Mouse (Mus musculus) lung, postnatal 0 days (tissue): ENCODE results near the gene Pdpn. TPM values are rescaled to one million over a fixed set of nuclear protein-coding genes. Genes with fewer than 3 reads are reported as not detected.
A peak's percentile ranks its signal among the peaks of the same experiment; 100 is the strongest.

ENCODE experiments used
- ATAC-seq: fragments of 200-750 bp; cut with Nextera tagmentation; 2 replicates; pipeline ENCODE4 v1.8.0; 2017; ENCODE audit warnings: moderate library complexity
- DNase-seq: peaks from one replicate; pipeline ENCODE4 v3.0.0-alpha.2; 2016; ENCODE audit warnings: low spot score
- H3K27ac ChIP-seq: fragments of 300-500 bp; sonication (generic); 2 replicates; pipeline ENCODE4 v1.5.1; 2014; ENCODE audit warnings: antibody characterized with exemption, mild to moderate bottlenecking, low read length, mixed read lengths
- H3K27me3 ChIP-seq: fragments of 300-500 bp; sonication (generic); replicated peaks from 2 replicates; pipeline ENCODE4 v1.6.1; 2014; ENCODE audit warnings: low read length, mixed read lengths; ENCODE audit not compliant: insufficient read depth
- H3K36me3 ChIP-seq: fragments of 300-500 bp; sonication (generic); 2 replicates; pipeline ENCODE4 v1.6.1; 2014; ENCODE audit warnings: low read length, mixed read lengths; ENCODE audit not compliant: insufficient read depth
- H3K4me1 ChIP-seq: fragments of 300-500 bp; sonication (generic); 2 replicates; pipeline ENCODE4 v1.6.1; 2014; ENCODE audit warnings: antibody characterized with exemption, low read depth, low read length, mixed read lengths; ENCODE audit not compliant: insufficient read depth
- H3K4me2 ChIP-seq: fragments of 300-500 bp; sonication (generic); replicated peaks from 2 replicates; pipeline ENCODE4 v1.6.1; 2014; ENCODE audit warnings: low read depth, mild to moderate bottlenecking, low read length, moderate library complexity, mixed read lengths
- H3K4me3 ChIP-seq: fragments of 300-500 bp; sonication (generic); 2 replicates; pipeline ENCODE4 v1.5.1; 2014; ENCODE audit warnings: low read depth, low read length
- H3K9ac ChIP-seq: fragments of 300-500 bp; sonication (generic); replicated peaks from 2 replicates; pipeline ENCODE4 v1.6.1; 2014; ENCODE audit warnings: low read depth, mild to moderate bottlenecking
- H3K9me3 ChIP-seq: fragments of 300-500 bp; sonication (generic); 2 replicates; pipeline ENCODE4 v1.6.1; 2016; ENCODE audit warnings: low read length, mixed read lengths
- CTCF ChIP-seq: IDR thresholded peaks from 2 replicates; pipeline ENCODE4 v1.5.1; 2016; ENCODE audit warnings: antibody characterized with exemption, mild to moderate bottlenecking
- EP300 ChIP-seq: IDR thresholded peaks from 2 replicates; pipeline ENCODE4 v1.6.1; 2016; ENCODE audit warnings: antibody characterized with exemption, mild to moderate bottlenecking, control low read depth
- WGBS: fragments of 180-500 bp; shearing (Covaris S2); extraction: QIAGEN DNeasy Blood & Tissue Kit; methylation state at CpG from one replicate; pipeline ENCODE4 v1.1.7; 2014; 5-methylcytosine and 5-hydroxymethylcytosine counted together
- polyA plus RNA-seq: library from polyadenylated mRNA; unstranded; fragments of >200 nt; fragmentation: Nextera tagmentation; extraction: Ambion mirVana; gene quantifications from 2 replicates; pipeline ENCODE4 v1.2.1, GENCODE M21; 2015

Gene Pdpn
- polyA plus RNA-seq, 1 experiment from 2014 or later = 118 TPM

DNA sequence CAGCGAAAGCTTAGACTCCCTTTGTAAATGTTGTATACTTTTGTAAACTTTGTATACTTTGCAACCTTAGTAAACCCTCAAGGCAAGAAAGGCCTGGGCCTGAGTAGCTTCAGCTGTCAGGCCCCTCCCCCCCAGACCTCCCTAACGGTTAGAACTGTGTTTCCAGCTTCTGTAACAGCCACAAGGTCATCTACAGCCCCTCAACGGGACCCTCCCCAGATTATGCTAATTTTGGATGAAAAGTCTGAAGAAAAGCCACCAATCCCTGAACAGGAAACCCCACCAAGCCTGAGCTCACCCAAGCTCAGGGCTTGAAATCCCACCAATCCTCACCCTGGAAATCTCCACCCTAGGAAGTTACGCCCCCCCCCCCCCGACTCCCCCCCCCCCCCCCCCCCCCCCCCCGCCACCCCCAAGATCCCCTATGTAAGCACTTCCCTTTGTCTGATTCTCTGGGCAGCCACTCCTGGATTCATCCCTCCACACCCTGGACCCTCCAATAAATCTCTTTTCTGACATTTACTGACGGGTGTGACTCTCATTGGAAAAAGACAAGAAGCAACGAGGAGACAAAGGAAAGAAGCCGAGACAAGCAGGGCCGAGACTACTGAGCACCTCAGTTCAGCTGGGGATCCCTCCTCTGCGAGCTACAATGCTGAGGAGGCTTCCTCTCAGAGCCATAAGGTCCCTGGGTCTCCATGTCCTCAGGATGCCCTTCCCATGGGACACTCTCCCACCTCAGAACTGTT, 25.0 kb upstream of the Pdpn start:
- TF ChIP-seq EP300 (no peak), CTCF (no peak)
- no peak for ATAC-seq

DNA sequence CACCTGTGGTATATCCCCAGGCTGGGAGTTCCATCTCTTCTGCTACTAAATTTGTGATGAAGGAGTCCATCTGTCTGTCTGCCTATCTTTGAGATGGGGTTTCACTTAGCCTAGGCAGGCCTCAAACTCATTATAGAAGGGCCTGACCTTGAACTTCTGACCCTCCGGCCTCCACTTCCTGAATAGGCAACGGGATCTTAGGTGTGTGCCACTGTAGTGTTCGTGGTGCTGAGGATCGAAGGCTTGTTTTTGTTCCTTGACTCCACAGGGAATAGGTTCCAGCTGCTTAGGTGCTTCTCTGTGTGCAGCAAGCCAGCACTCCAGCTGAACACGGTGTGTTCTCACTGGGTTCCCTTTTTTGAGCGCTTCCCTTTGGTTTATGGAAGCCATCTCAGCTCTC, 13.9 kb upstream of the Pdpn start:
- Histone ChIP-seq H3K4me3 (no peak overlapping the region), H3K27ac (no peak overlapping the region), H3K9me3 (no peaks in the 10 kb centered on the region), H3K4me1 (no peaks in the 10 kb centered on the region), H3K9ac (no peak overlapping the region), H3K36me3 (no peaks in the 10 kb centered on the region), H3K4me2 (no peak overlapping the region), H3K27me3 (no peaks in the 10 kb centered on the region)
- TF ChIP-seq EP300 = no peak
- TF ChIP-seq CTCF = no peak
- no peak for ATAC-seq
- no peak for DNase-seq
- 66% methylated on average over 6 of the region's 6 CpGs for WGBS

More for the DNA sequence above, 25.0 kb upstream of the Pdpn start:
- Histone ChIP-seq H3K4me2 (no peak overlapping the region), H3K36me3 (no peaks in the 10 kb centered on the region), H3K27me3 (no peaks in the 10 kb centered on the region), H3K4me1 (no peaks in the 10 kb centered on the region), H3K9me3 (no peaks in the 10 kb centered on the region), H3K4me3 (no peak overlapping the region), H3K27ac (no peak overlapping the region), H3K9ac (no peak overlapping the region)
- 17% methylated on average over 8 of the region's 11 CpGs for WGBS
- no peak for DNase-seq

DNA sequence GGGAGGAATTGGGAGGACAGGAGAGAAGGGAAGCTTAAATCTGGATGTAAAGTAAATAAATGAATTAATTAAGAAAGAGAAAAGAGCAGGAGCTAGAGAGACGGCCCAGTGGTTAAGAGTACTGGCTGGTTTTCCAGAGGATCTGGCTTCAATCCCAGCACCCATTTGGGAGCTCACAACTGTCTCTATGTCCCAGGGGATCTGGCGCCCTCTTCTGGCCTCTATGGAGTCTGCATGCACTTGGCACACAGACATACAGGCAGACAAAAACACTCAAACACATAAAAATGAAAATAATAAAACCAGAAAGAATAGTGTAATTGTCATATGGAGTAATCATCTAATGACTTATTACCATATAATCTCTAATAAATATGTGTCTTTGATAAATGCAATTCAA, 12.0 kb upstream of the Pdpn start:
- DNase-seq = no peak
- WGBS = 50% methylated on average over 2 of the region's 2 CpGs
- H3K36me3 ChIP-seq = no peaks in the 10 kb centered on the region
- no peak overlapping the region for H3K9ac ChIP-seq
- no peaks in the 10 kb centered on the region for H3K27me3 ChIP-seq
- H3K4me1 ChIP-seq = no peaks in the 10 kb centered on the region
- no peak overlapping the region for H3K4me2 ChIP-seq
- no peak for ATAC-seq
- H3K9me3 ChIP-seq = no peaks in the 10 kb centered on the region
- TF ChIP-seq CTCF (peak; percentile 68), EP300 (no peak)
- no peak overlapping the region for H3K4me3 ChIP-seq
- no peak overlapping the region for H3K27ac ChIP-seq

DNA sequence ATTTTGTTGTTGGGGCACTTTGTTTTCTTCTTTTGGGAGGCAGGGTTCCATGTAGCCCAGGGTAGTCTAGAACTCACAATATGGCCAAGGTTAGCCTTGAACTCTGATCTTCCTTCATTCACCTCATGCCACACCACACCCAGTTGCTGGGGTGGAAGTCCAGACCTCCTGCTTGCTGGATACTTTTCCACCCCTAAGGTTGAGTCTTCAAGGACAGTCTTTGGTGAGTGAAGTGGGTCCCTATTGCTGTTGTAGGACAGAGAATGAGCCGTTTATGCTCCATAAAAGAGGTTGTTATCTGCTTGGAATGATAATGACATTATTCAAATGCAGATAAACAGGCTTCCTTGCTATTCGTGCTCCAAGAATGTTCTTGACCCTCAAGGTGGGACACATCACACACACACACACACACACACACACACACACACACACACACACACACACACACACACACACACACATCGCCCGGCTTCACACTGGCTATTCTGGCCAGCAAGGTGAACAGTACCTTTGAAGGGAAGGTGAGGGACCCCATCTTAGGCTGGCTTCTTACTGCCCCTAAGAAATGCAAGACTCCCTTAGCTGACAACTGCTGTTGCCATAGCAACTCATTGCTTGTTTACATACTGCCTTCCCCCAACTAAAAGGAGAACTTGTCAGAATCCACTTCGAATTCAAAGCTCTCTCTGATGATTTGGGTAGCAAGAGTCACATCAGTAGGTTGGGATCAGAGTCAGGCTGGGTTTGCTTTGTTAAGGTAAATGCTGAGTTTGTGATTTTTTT, 6.8 kb upstream of the Pdpn start:
- no peak for TF ChIP-seq EP300
- TF ChIP-seq CTCF = no peak
- Histone ChIP-seq H3K36me3 (no peaks in the 10 kb centered on the region), H3K9ac (no peak overlapping the region), H3K4me3 (no peak overlapping the region), H3K27ac (no peak overlapping the region), H3K9me3 (no peaks in the 10 kb centered on the region), H3K4me2 (no peak overlapping the region), H3K27me3 (no peaks in the 10 kb centered on the region), H3K4me1 (no peaks in the 10 kb centered on the region)
- 48% methylated on average over 5 of the region's 5 CpGs for WGBS
- DNase-seq (peak; percentile 14), ATAC-seq (no peak)

DNA sequence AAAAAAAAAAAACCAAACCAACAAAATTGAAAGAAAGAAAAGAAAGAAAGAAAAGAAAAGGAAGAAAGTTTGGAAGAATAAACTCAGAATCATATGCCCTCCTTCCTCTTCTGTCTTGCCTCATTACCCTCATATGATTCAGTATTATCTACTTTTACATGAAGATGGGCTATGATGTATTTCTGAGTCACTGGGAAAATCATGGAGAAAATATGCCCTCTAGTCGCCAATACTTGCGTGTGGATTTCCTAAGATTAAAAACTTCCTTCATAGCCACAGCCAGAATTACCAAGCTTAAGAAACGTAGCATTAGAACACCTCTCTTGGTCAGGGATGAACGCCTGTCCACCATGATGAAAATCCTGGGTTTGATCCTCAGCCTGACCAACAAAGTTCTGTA, 5.7 kb upstream of the Pdpn start:
- Histone ChIP-seq H3K4me3 (no peak overlapping the region), H3K27me3 (0 out of 2 replicates have a peak, but pooled peaks cover under 1% of the 10 kb centered on the region), H3K36me3 (no peaks in the 10 kb centered on the region), H3K27ac (no peak overlapping the region), H3K9ac (no peak overlapping the region), H3K9me3 (no peaks in the 10 kb centered on the region), H3K4me1 (no peaks in the 10 kb centered on the region), H3K4me2 (no peak overlapping the region)
- no peak for TF ChIP-seq EP300
- ATAC-seq = no peak
- no peak for DNase-seq
- WGBS = 95% methylated on average over 4 of the region's 4 CpGs

DNA sequence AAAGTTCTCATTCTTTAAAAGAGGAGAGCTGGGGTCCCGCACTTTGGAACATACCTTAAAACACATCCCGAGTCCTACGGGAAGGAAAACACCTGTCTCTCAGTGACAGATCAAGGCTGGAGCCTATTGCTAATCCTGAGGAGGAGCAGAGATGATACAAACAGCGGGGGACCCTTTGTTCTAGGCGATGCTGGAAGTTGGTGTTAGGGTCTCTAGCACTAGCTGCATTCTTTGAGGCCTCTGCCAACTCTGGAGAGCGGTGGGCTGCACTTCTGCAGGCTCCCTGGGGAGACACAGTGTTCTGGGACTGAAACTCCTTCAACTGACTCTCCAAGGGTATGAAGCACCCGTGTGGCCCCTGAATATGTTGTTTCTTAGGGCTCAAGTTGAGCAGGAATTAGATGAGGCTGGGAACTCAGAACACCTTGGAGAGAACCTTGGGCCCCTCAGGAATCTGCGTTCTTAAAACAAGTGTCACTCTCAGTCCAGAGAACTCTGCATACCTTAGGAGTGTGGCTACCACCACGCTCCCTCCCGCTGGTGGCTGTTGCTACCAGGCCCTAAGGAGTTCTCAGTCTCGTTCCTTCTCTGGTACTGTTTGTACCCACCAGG, 3.0 kb upstream of the Pdpn start:
- no peak overlapping the region for H3K9ac ChIP-seq
- H3K4me1 ChIP-seq = no peaks in the 10 kb centered on the region
- ATAC-seq (peak; percentile 64), DNase-seq (peak; percentile 11)
- H3K27ac ChIP-seq = no peak overlapping the region
- no peak for TF ChIP-seq CTCF
- TF ChIP-seq EP300 = peak; percentile 64
- no peaks in the 10 kb centered on the region for H3K36me3 ChIP-seq
- no peaks in the 10 kb centered on the region for H3K9me3 ChIP-seq
- peaks cover 8% of the 10 kb centered on the region; the same call in 1 of the 2 replicates for H3K27me3 ChIP-seq
- H3K4me3 ChIP-seq = no peak overlapping the region
- H3K4me2 ChIP-seq = no peak overlapping the region
- 32% methylated on average over 11 of the region's 11 CpGs for WGBS
